Mouse (Mus musculus) kidney, embryonic 16.5 days (tissue): ENCODE measurements around the gene Rubcn. TPM values are rescaled to one million over a fixed set of nuclear protein-coding genes. Genes with fewer than 3 reads are reported as not detected.
"Not testable (repeated sequence)": the region's sequence is repeated elsewhere in the genome, so short reads cannot be mapped to it uniquely, and the experiment has no call there.

Experiments
- ATAC-seq: fragments of 200-750 bp; cut with Nextera tagmentation; 2 replicates; pipeline ENCODE4 v1.8.0; 2017; ENCODE audit warnings: moderate TSS enrichment; ENCODE audit not compliant: low FRiP score, low TSS enrichment
- H3K27ac ChIP-seq: fragments of 300-500 bp; sonication (generic); 2 replicates; pipeline ENCODE4 v1.5.1; 2014; ENCODE audit warnings: low read length
- H3K27me3 ChIP-seq: fragments of 300-500 bp; sonication (generic); 2 replicates; pipeline ENCODE4 v1.6.1; 2014; ENCODE audit warnings: low read length, control low read depth, mixed read lengths; ENCODE audit not compliant: insufficient read depth
- H3K36me3 ChIP-seq: fragments of 300-500 bp; sonication (generic); 2 replicates; pipeline ENCODE4 v1.6.1; 2014; ENCODE audit warnings: low read length, control low read depth, mixed read lengths; ENCODE audit not compliant: insufficient read depth
- H3K4me1 ChIP-seq: fragments of 300-500 bp; sonication (generic); 2 replicates; pipeline ENCODE4 v1.6.1; 2014; ENCODE audit warnings: low read length, control low read depth, mixed read lengths; ENCODE audit not compliant: insufficient read depth
- H3K4me2 ChIP-seq: fragments of 300-500 bp; sonication (generic); replicated peaks from 2 replicates; pipeline ENCODE4 v1.6.1; 2014; ENCODE audit warnings: low read depth, low read length
- H3K4me3 ChIP-seq: fragments of 300-500 bp; sonication (generic); 2 replicates; pipeline ENCODE4 v1.5.1; 2014; ENCODE audit warnings: mild to moderate bottlenecking, low read length
- H3K9ac ChIP-seq: fragments of 300-500 bp; sonication (generic); replicated peaks from 2 replicates; pipeline ENCODE4 v1.6.1; 2014; ENCODE audit warnings: low read length
- H3K9me3 ChIP-seq: fragments of 300-500 bp; sonication (generic); 2 replicates; pipeline ENCODE4 v1.6.1; 2016; ENCODE audit warnings: low read length, control low read depth
- WGBS: fragments of 180-500 bp; shearing (Covaris S2); extraction: QIAGEN DNeasy Blood & Tissue Kit; methylation state at CpG from one replicate; pipeline ENCODE4 v1.1.7; 2014; 5-methylcytosine and 5-hydroxymethylcytosine counted together
- polyA plus RNA-seq: library from polyadenylated mRNA; unstranded; fragments of >200 nt; fragmentation: Nextera tagmentation; extraction: Ambion mirVana; gene quantifications from 2 replicates; pipeline ENCODE4 v1.2.1, GENCODE M21; 2015

Gene Rubcn
- polyA plus RNA-seq, 1 experiment from 2014 or later, result 23.7 TPM

GRCm38 (mm10) chr16:32875281-32875680, 2.3 kb downstream of the Rubcn start:
- not testable (repeated sequence) for H3K4me3 ChIP-seq, ATAC-seq, H3K9me3 ChIP-seq, H3K27ac ChIP-seq, H3K4me2 ChIP-seq, H3K9ac ChIP-seq, H3K36me3 ChIP-seq, H3K27me3 ChIP-seq
- peaks cover 10% of the 10 kb centered on the region for H3K4me1 ChIP-seq
- 80% methylated on average over 1 of the region's 1 CpGs for WGBS

GRCm38 (mm10) chr16:32873366-32873765, 4.2 kb downstream of the Rubcn start:
- 40% methylated on average over 3 of the region's 3 CpGs for WGBS
- 0 out of 2 replicates have a peak overlapping the region, but pooled peaks have one; percentile 46 for H3K27ac ChIP-seq
- ATAC-seq, result no peak
- H3K36me3 ChIP-seq, result no peaks in the 10 kb centered on the region
- no peak overlapping the region for H3K4me3 ChIP-seq
- no peak overlapping the region for H3K9ac ChIP-seq
- no peaks in the 10 kb centered on the region for H3K9me3 ChIP-seq
- no peaks in the 10 kb centered on the region for H3K27me3 ChIP-seq
- 0 out of 2 replicates have a peak, but pooled peaks cover 4% of the 10 kb centered on the region for H3K4me1 ChIP-seq
- H3K4me2 ChIP-seq, result no peak overlapping the region

GRCm38 (mm10) chr16:32870231-32870630, 7.3 kb downstream of the Rubcn start:
- Histone ChIP-seq H3K27me3 (no peaks in the 10 kb centered on the region), H3K36me3 (no peaks in the 10 kb centered on the region), H3K9ac (no peak overlapping the region), H3K9me3 (no peaks in the 10 kb centered on the region), H3K4me2 (no peak overlapping the region), H3K4me1 (peaks cover 13% of the 10 kb centered on the region), H3K4me3 (no peak overlapping the region), H3K27ac (no peak overlapping the region)
- ATAC-seq, result no peak
- 67% methylated on average over 5 of the region's 5 CpGs for WGBS

- peak; percentile 99 for ATAC-seq
- under 1% methylated on average over 35 of the region's 35 CpGs for WGBS
- H3K27me3 ChIP-seq, result no peaks in the 10 kb centered on the region
- H3K4me1 ChIP-seq, result peaks cover 13% of the 10 kb centered on the region
- 0 out of 2 replicates have a peak, but pooled peaks cover 3% of the 10 kb centered on the region for H3K36me3 ChIP-seq
- H3K4me3 ChIP-seq, result peak overlapping the region; percentile 81
- peak overlapping the region; percentile 89 for H3K9ac ChIP-seq
- H3K4me2 ChIP-seq, result peak overlapping the region; percentile 76
- no peaks in the 10 kb centered on the region for H3K9me3 ChIP-seq
- H3K27ac ChIP-seq, result peak overlapping the region; percentile 64
These were observed 9.5 kb downstream of the Rubcn start for GRCm38 (mm10) chr16:32867919-32868552.

GRCm38 (mm10) chr16:32866713-32867112, 10.9 kb downstream of the Rubcn start:
- Histone ChIP-seq H3K4me3 (no peak overlapping the region), H3K9me3 (no peaks in the 10 kb centered on the region), H3K9ac (no peak overlapping the region), H3K36me3 (0 out of 2 replicates have a peak, but pooled peaks cover 3% of the 10 kb centered on the region), H3K4me1 (peaks cover 13% of the 10 kb centered on the region), H3K4me2 (no peak overlapping the region), H3K27ac (no peak overlapping the region), H3K27me3 (no peaks in the 10 kb centered on the region)
- WGBS, result 93% methylated on average over 5 of the region's 5 CpGs
- no peak for ATAC-seq

- WGBS, result 87% methylated on average over 4 of the region's 4 CpGs
- Histone ChIP-seq H3K27me3 (no peaks in the 10 kb centered on the region), H3K4me2 (no peak overlapping the region), H3K36me3 (0 out of 2 replicates have a peak, but pooled peaks cover 3% of the 10 kb centered on the region), H3K9ac (no peak overlapping the region), H3K9me3 (no peaks in the 10 kb centered on the region), H3K4me1 (peaks cover 13% of the 10 kb centered on the region), H3K4me3 (no peak overlapping the region), H3K27ac (no peak overlapping the region)
- ATAC-seq, result no peak
These were observed 12.2 kb downstream of the Rubcn start for GRCm38 (mm10) chr16:32865401-32865800.

GRCm38 (mm10) chr16:32861813-32862385, 15.7 kb downstream of the Rubcn start:
- 82% methylated on average over 3 of the region's 3 CpGs for WGBS
- Histone ChIP-seq H3K4me2 (no peak overlapping the region), H3K36me3 (0 out of 2 replicates have a peak, but pooled peaks cover 3% of the 10 kb centered on the region), H3K4me3 (no peak overlapping the region), H3K27me3 (no peaks in the 10 kb centered on the region), H3K4me1 (peaks cover 5% of the 10 kb centered on the region), H3K9ac (no peak overlapping the region), H3K27ac (no peak overlapping the region), H3K9me3 (no peaks in the 10 kb centered on the region)
- no peak for ATAC-seq

- H3K27me3 ChIP-seq, result no peaks in the 10 kb centered on the region
- no peaks in the 10 kb centered on the region for H3K9me3 ChIP-seq
- 0 out of 2 replicates have a peak, but pooled peaks cover 3% of the 10 kb centered on the region for H3K36me3 ChIP-seq
- no peak overlapping the region for H3K4me2 ChIP-seq
- H3K9ac ChIP-seq, result no peak overlapping the region
- H3K4me3 ChIP-seq, result no peak overlapping the region
- H3K4me1 ChIP-seq, result 0 out of 2 replicates have a peak, but pooled peaks cover 4% of the 10 kb centered on the region
- H3K27ac ChIP-seq, result peak overlapping the region; percentile 39; the same call in 1 of the 2 replicates
- ATAC-seq, result no peak
- 63% methylated on average over 12 of the region's 12 CpGs for WGBS
These were observed 18.6 kb downstream of the Rubcn start for GRCm38 (mm10) chr16:32858771-32859636.

GRCm38 (mm10) chr16:32858356-32858755, 19.2 kb downstream of the Rubcn start:
- no peak for ATAC-seq
- Histone ChIP-seq H3K27me3 (no peaks in the 10 kb centered on the region), H3K4me3 (no peak overlapping the region), H3K27ac (peak overlapping the region; percentile 39; the same call in 1 of the 2 replicates), H3K36me3 (peaks cover 4% of the 10 kb centered on the region; the same call in 1 of the 2 replicates), H3K4me1 (0 out of 2 replicates have a peak, but pooled peaks cover 4% of the 10 kb centered on the region), H3K9ac (no peak overlapping the region), H3K9me3 (no peaks in the 10 kb centered on the region), H3K4me2 (no peak overlapping the region)
- 60% methylated on average over 4 of the region's 4 CpGs for WGBS
